Comparison of ENCODE assay signal across 22 mouse cellular contexts in genomic region chr13:114852264-114853111, GRCm38 (mm10). TPM values are rescaled to one million over a fixed set of nuclear protein-coding genes. Genes with fewer than 3 reads are reported as not detected.
DNase-seq lines count a peak whose midpoint lies in the region; ATAC-seq and TF ChIP-seq lines count a peak whose summit lies in the region.
"Had no signal": no experiment of that assay in that cellular context is flagged by ENCODE, and none has a peak within 500 bp of the region (broad histone marks: within the 10 kb centered on the region; RNA-seq: fewer than 3 reads in every experiment).

No protein-coding gene starts in this region.

- peak overlapping the region; percentile 88 for H3K27ac ChIP-seq in kidney, embryonic 16.5 days (ENCODE audit: low read length)
- H3K27ac ChIP-seq in stomach, postnatal 0 days (replicated peaks), result 0 out of 2 replicates have a peak overlapping the region, but pooled peaks have one; percentile 24
- H3K27ac ChIP-seq: embryonic facial prominence, embryonic 15.5 days; hindbrain, embryonic 13.5 days; limb, embryonic 13.5 days; midbrain, embryonic 13.5 days; neural tube, embryonic 12.5 days had no signal

- peaks cover 3% of the 10 kb centered on the region; the same call in 1 of the 2 replicates for H3K4me1 ChIP-seq in kidney, embryonic 16.5 days (ENCODE audit: insufficient read depth, low read length)
- no peaks in the 10 kb centered on the region for H3K4me1 ChIP-seq in stomach, postnatal 0 days (replicated peaks; ENCODE audit: control insufficient read depth, insufficient read depth)
- H3K4me1 ChIP-seq: limb, embryonic 13.5 days; neural tube, embryonic 12.5 days had no signal

- no peak for TF ChIP-seq CTCF in stomach, postnatal 0 days (IDR thresholded peaks at IDR 0.05; ENCODE audit: low read depth)

- no peak overlapping the region for H3K9ac ChIP-seq in kidney, embryonic 16.5 days (replicated peaks; ENCODE audit: low read length)
- no peak overlapping the region for H3K9ac ChIP-seq in stomach, postnatal 0 days (ENCODE audit: low read length)
- H3K9ac ChIP-seq: embryonic facial prominence, embryonic 15.5 days; hindbrain, embryonic 13.5 days; limb, embryonic 13.5 days; midbrain, embryonic 13.5 days; neural tube, embryonic 12.5 days had no signal

- peak; percentile 63 for ATAC-seq in granulocyte monocyte progenitor cell, adult 5-6 weeks (replicated peaks; ENCODE audit: poor library complexity, severe bottlenecking)
- peak; percentile 84 for ATAC-seq in kidney, embryonic 16.5 days (ENCODE audit: low FRiP score, low TSS enrichment)
- peak; percentile 63; the same call in 1 of the 2 replicates for ATAC-seq in stomach, postnatal 0 days (ENCODE audit: low FRiP score, low TSS enrichment)
- ATAC-seq: forebrain, embryonic 16.5 days; inflammation-experienced regulatory T-cells, adult 6 months; midbrain, embryonic 13.5 days had no signal

- no peak for TF ChIP-seq EP300 in stomach, postnatal 0 days (optimal IDR thresholded peaks at IDR 0.05)

- H3K4me3 ChIP-seq in kidney, embryonic 16.5 days (ENCODE audit: low read length), result no peak overlapping the region
- H3K4me3 ChIP-seq in stomach, postnatal 0 days (ENCODE audit: low read depth, low read length), result no peak overlapping the region
- H3K4me3 ChIP-seq: embryonic facial prominence, embryonic 15.5 days; hindbrain, embryonic 13.5 days; limb, embryonic 13.5 days; midbrain, embryonic 13.5 days; neural tube, embryonic 12.5 days had no signal

- DNase-seq in kidney, adult 8-10 months, result peak; percentile 13 to 62
- no peak for DNase-seq in kidney, postnatal 4 days
- DNase-seq in stomach, postnatal 0 days (ENCODE audit: low spot score), result no peak
- DNase-seq in thymus, postnatal 14 days, result no peak
- no peak for DNase-seq in heart, postnatal 36 days
- DNase-seq: adrenal gland, postnatal 25 days; cerebellum, adult 11 months; cerebellum, postnatal 14 days; gastrocnemius, postnatal 36 days; heart, postnatal 14 days; lung, postnatal 10 days had no signal

- no peak overlapping the region for H3K4me2 ChIP-seq in kidney, embryonic 16.5 days (replicated peaks; ENCODE audit: low read depth, low read length)
- no peak overlapping the region for H3K4me2 ChIP-seq in stomach, postnatal 0 days (replicated peaks; ENCODE audit: low read depth)
- H3K4me2 ChIP-seq: embryonic facial prominence, embryonic 15.5 days; heart, embryonic 11.5 days; hindbrain, embryonic 13.5 days; limb, embryonic 13.5 days; midbrain, embryonic 13.5 days; neural tube, embryonic 12.5 days had no signal

- intact Hi-C loops in heart, postnatal 36 days (cut with DNase I), result no loop called here

- 59% methylated on average over 6 of the region's 6 CpGs for WGBS in kidney, embryonic 16.5 days
- 55% methylated on average over 6 of the region's 6 CpGs for WGBS in stomach, postnatal 0 days

- no peaks in the 10 kb centered on the region for H3K27me3 ChIP-seq in kidney, embryonic 16.5 days (ENCODE audit: insufficient read depth, low read length)
- H3K27me3 ChIP-seq in stomach, postnatal 0 days (ENCODE audit: control insufficient read depth, insufficient read depth, low read length), result no peaks in the 10 kb centered on the region
- H3K27me3 ChIP-seq: CH12.LX; embryonic facial prominence, embryonic 15.5 days; hindbrain, embryonic 13.5 days; limb, embryonic 13.5 days; midbrain, embryonic 13.5 days; neural tube, embryonic 12.5 days had no signal

- no peaks in the 10 kb centered on the region for H3K9me3 ChIP-seq in kidney, embryonic 16.5 days (ENCODE audit: low read length)
- no peaks in the 10 kb centered on the region for H3K9me3 ChIP-seq in stomach, postnatal 0 days (ENCODE audit: control insufficient read depth, low read length)
- H3K9me3 ChIP-seq: embryonic facial prominence, embryonic 15.5 days; hindbrain, embryonic 13.5 days; limb, embryonic 13.5 days; midbrain, embryonic 13.5 days; neural tube, embryonic 12.5 days had no signal

- no peaks in the 10 kb centered on the region for H3K36me3 ChIP-seq in kidney, embryonic 16.5 days (ENCODE audit: insufficient read depth, low read length)
- no peaks in the 10 kb centered on the region for H3K36me3 ChIP-seq in stomach, postnatal 0 days (ENCODE audit: control insufficient read depth, insufficient read depth, low read length)
- H3K36me3 ChIP-seq: embryonic facial prominence, embryonic 15.5 days; hindbrain, embryonic 13.5 days; limb, embryonic 13.5 days; midbrain, embryonic 13.5 days; neural tube, embryonic 12.5 days had no signal

RNA-seq across cellular contexts. Expression of gene Mocs2, which starts 34.5 kb away (rescaled TPM):
- 30.9 and 53.5 TPM in 2 replicates for total RNA-seq in granulocyte monocyte progenitor cell, adult 5-6 weeks (2014; fragmentation: Nextera tagmentation)
- total RNA-seq in granulocyte monocyte progenitor cell, adult 5-6 weeks (2017), result 43.8 and 45.1 TPM in 2 replicates
- 80.9 and 86.7 TPM in 2 replicates for polyA plus RNA-seq in kidney, embryonic 16.5 days (2015; fragmentation: Nextera tagmentation; extraction: Ambion mirVana)
- polyA plus RNA-seq in stomach, postnatal 0 days (2015; fragmentation: Nextera tagmentation; extraction: Ambion mirVana), result 105 and 109 TPM in 2 replicates
- total RNA-seq in heart, postnatal 36 days (2021), result 10 to 100 TPM; 31.9 to 42.1 TPM

Comparison
In these comparisons a context has a peak if more than half of its experiments do, and no peak if none do; other contexts are left out.
1. DNase-seq: peak in kidney, adult 8-10 months (2 of 2); none in kidney, postnatal 4 days (0 of 2), stomach, postnatal 0 days (single experiment), thymus, postnatal 14 days (single experiment) and heart, postnatal 36 days (0 of 2).
2. Peak in every context shown above with its lines, with median percentiles within 50 percentile points of each other: ATAC-seq.